Mouse (Mus musculus) lung, postnatal 4 days (tissue): ENCODE data around the gene Mcur1.

Source experiments
- DNase-seq, 2 experiments: peaks; one replicate each; pipeline ENCODE4 v3.0.0; 2021

The Mcur1 gene

GRCm38 (mm10) chr13:43559711-43560457, at the start of gene Mcur1:
Gene Mcur1 (minus strand): TSS chr13:43560191.
- DNase-seq: peak; percentile 97 to 98

GRCm38 (mm10) chr13:43608854-43609253, 48.9 kb upstream of the Mcur1 start:
- DNase-seq: no peak

- no peak for DNase-seq
These were observed 43.1 kb upstream of the Mcur1 start for GRCm38 (mm10) chr13:43603042-43603441.

GRCm38 (mm10) chr13:43602440-43602839, 42.4 kb upstream of the Mcur1 start:
- DNase-seq: no peak

- DNase-seq: no peak
These were observed 41.0 kb upstream of the Mcur1 start for GRCm38 (mm10) chr13:43600967-43601366.

- DNase-seq: peak in 1 of 2 experiments; percentile 70
These were observed 35.9 kb upstream of the Mcur1 start for GRCm38 (mm10) chr13:43595896-43596295.

- DNase-seq: no peak
These were observed 32.7 kb upstream of the Mcur1 start for GRCm38 (mm10) chr13:43592681-43593068.

- no peak for DNase-seq
These were observed 32.1 kb upstream of the Mcur1 start for GRCm38 (mm10) chr13:43591828-43592680.

GRCm38 (mm10) chr13:43587844-43588840, 28.2 kb upstream of the Mcur1 start:
- no peak for DNase-seq

- no peak for DNase-seq
These were observed 27.0 kb upstream of the Mcur1 start for GRCm38 (mm10) chr13:43586966-43587365.

- no peak for DNase-seq
These were observed 25.3 kb upstream of the Mcur1 start for GRCm38 (mm10) chr13:43585335-43585734.

- DNase-seq: no peak
These were observed 23.5 kb upstream of the Mcur1 start for GRCm38 (mm10) chr13:43583504-43583903.

- no peak for DNase-seq
These were observed 23.0 kb upstream of the Mcur1 start for GRCm38 (mm10) chr13:43582961-43583360.

GRCm38 (mm10) chr13:43580661-43581060, 20.7 kb upstream of the Mcur1 start:
- DNase-seq: no peak

- peak; percentile 49 to 52 for DNase-seq
These were observed 19.7 kb upstream of the Mcur1 start for GRCm38 (mm10) chr13:43579740-43580139.

GRCm38 (mm10) chr13:43577766-43578165, 17.8 kb upstream of the Mcur1 start:
- no peak for DNase-seq

GRCm38 (mm10) chr13:43577254-43577653, 17.3 kb upstream of the Mcur1 start:
- DNase-seq: peak in 1 of 2 experiments; percentile 28

GRCm38 (mm10) chr13:43575431-43575830, 15.4 kb upstream of the Mcur1 start:
- no peak for DNase-seq

GRCm38 (mm10) chr13:43573979-43574378, 14.0 kb upstream of the Mcur1 start:
- DNase-seq: no peak

- peak in 1 of 2 experiments; percentile 33 for DNase-seq
These were observed 7.3 kb upstream of the Mcur1 start for GRCm38 (mm10) chr13:43567141-43567891.

- no peak for DNase-seq
These were observed 6.2 kb upstream of the Mcur1 start for GRCm38 (mm10) chr13:43566184-43566583.

GRCm38 (mm10) chr13:43565346-43565745, 5.4 kb upstream of the Mcur1 start:
- peak; percentile 53 to 83 for DNase-seq
